Mouse (Mus musculus): ENCODE results near the gene Guk1. TPM values are rescaled to one million over a fixed set of nuclear protein-coding genes. Genes with fewer than 3 reads are reported as not detected.

Guk1 gene
- total RNA-seq (2015; ENCODE audit: low replicate concordance) (13.8 and 20.4 TPM in 2 replicates), total RNA-seq (2017; ENCODE audit: low replicate concordance) (4.5 and 8.2 TPM in 2 replicates)

GRCm38 (mm10) chr11:59192059-59192386 is at the start of gene Guk1:
Gene Guk1, minus strand, starts transcription at chr11:59192212.
- ATAC-seq (replicated peaks; ENCODE audit: low FRiP score, poor library complexity, severe bottlenecking), result 0 out of 2 replicates have a peak, but pooled peaks have one; percentile 2

GRCm38 (mm10) chr11:59239796-59240195 is 47.8 kb upstream of the Guk1 start:
- no peak for ATAC-seq (replicated peaks; ENCODE audit: low FRiP score, poor library complexity, severe bottlenecking)

GRCm38 (mm10) chr11:59239428-59239785 is 47.4 kb upstream of the Guk1 start:
- no peak for ATAC-seq (replicated peaks; ENCODE audit: low FRiP score, poor library complexity, severe bottlenecking)

DNA sequence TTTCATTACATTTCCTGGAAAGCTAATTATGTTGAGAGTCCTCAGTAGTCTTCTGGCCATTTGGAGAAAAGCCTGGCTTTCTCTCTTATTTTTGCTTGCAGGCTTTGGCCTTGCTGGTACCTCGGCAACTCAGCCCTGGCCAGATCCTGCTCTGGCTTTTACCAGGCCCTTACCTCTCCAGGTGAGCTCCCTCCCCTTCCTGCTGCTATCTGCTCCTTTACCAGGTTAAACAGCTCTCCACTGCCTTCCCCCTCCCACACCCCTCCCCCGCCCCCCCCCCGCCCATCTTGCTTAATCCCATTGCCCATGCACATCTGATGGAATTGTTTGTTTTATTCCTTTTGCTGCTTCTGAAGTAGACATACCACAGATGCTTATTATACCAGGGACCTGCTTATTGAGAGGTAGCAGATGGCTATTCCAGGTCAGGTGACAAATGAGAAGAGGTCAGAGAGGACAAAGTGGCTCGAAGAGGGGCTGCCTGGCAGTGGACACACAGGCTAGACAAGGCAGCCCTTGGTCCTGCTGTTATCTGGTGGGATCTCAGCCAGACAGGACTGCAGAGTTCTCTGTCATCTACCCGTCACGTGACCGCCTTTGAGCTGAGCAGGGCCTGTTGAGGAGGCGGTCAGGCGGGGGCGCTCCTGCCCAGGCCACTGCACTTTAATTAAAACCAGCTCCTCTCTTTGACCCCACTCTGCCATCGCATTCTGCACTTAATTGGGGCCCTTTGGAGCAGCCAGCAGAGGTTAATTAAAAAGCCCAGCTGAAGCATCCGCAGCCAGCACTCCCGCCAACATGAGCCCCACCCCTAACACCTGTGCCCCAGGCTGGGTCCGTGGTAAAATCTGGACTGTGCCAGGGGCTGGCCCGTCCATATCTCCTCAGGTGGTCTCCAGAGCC is 46.8 kb upstream of the Guk1 start:
- ATAC-seq (replicated peaks; ENCODE audit: low FRiP score, poor library complexity, severe bottlenecking), result peak; percentile 79

GRCm38 (mm10) chr11:59232797-59233196 is 40.8 kb upstream of the Guk1 start:
- no peak for ATAC-seq (replicated peaks; ENCODE audit: low FRiP score, poor library complexity, severe bottlenecking)

DNA sequence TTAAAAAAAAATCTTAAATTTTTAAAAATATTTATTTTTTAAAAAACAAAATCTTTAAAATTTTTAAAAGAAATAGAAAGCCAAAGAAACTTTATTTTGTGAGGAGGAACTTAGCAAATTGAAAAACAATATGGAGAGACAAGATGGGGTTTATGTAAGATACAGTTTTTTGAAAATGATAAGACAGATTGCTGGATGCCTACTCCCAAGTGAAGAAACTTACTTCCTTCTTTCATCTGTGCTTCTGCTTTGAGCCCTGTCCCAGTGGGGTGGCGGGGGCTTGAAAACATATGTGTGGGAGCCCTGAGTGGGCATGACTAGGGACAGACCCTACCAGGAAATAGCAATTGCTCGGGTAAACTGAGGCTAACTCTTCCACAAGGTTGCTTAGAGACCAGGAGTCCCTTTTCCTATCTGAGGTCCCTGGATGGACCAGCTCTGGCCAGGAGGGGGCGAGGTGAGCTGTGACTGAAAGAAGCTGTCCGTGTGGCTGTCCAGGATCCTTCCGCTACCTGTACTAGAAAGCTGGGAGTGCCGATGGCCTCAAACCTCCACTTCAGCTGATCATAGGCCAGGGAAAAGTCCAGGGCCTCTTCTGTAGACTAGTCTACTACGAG is 38.2 kb upstream of the Guk1 start:
- ATAC-seq (replicated peaks; ENCODE audit: low FRiP score, poor library complexity, severe bottlenecking), result peak; percentile 53

DNA sequence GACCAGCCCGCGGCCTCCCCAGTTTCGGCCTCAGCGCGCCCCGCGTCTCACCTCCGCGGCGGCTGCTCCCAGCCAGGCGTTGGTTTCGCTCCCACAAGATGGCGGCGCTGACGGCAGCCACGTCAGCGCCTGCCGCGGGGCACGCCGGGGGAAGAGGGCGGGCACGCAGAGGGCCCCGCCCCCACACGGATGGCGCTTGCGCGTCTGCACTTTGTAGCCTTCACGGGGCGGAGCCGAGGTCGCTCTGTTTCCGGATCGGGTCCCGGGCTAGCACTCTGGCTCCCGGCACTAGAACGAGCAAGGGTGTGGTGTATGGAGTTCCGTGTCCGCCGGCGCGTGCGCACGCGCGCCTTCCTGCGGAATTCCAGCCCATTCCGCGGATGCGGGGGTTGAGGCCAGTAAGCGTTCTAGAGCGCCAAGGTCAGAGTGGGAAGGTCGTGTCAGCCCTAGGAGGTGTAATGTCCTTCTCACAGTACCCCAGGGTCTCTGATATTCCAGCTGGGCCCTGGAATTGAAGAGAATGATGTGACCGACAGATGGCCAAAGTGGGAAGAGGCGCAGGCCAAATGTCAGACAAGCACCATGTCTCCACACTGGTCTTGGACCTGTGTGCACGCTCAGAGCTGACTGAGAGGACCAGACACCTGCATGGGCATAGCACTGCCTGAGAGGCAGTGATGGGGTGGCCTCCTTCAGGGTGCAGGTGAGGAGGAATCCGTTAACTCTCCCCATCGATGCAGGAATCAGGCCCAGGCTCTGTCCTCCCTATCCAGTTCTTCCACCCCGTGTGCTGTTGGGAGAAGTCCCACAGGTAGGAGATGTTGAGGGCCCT is 36.3 kb upstream of the Guk1 start, which contains the start of gene Arf1:
Gene Arf1, minus strand, starts transcription at position 149 of the 832 bp plus-strand sequence.
- peak; percentile 86 for ATAC-seq (replicated peaks; ENCODE audit: low FRiP score, poor library complexity, severe bottlenecking)

DNA sequence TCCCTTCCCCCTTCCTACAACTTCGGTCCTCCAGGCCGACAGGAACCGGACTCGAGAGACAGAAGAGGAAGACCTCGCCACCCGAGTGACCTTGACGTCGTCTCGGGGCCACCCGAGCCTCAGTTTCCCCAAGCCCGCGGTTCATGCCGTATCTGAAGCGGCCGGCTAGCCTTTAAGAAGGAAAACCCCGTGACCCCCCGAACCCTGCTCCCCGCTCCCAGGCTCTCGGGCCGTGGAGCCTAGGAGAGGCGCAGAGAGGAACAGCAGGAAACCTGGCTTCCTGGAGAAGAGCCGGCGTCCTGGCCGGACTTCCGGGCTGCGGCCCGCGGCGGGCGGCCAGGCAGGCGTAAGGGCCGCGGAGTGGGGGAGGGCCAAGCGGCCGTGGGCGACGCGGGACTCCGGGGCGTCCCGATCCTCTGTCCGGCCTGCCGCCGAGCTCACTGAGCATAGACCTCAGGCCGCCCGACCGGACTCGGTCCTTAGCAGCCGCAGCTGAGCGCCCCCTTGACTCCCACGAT is 35.7 kb upstream of the Guk1 start:
- peak; percentile 11 for ATAC-seq (replicated peaks; ENCODE audit: low FRiP score, poor library complexity, severe bottlenecking)

- 0 out of 2 replicates have a peak, but pooled peaks have one; percentile 6 for ATAC-seq (replicated peaks; ENCODE audit: low FRiP score, poor library complexity, severe bottlenecking)
These were observed 35.0 kb upstream of the Guk1 start for GRCm38 (mm10) chr11:59226787-59227603.

DNA sequence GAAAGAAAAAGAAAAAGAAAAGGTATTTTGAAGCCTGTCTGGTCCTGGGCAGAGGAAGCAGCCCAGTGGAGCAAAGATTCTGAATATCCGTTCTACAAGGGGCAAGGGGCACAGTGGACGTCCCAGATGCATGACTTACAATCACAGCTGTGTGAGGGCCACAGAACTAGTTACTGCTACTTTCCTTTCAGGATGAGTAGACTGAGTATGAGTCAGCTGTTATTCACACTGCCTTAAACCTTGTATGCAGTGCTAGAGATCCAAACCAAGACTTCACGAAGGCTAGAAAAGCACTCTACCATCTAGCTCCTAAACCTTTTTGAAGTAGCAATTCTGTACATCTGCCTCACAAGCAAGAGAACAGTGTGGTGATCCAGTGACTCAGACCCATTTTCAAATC is 34.2 kb upstream of the Guk1 start:
- peak; percentile 36; the same call in 1 of the 2 replicates for ATAC-seq (replicated peaks; ENCODE audit: low FRiP score, poor library complexity, severe bottlenecking)

DNA sequence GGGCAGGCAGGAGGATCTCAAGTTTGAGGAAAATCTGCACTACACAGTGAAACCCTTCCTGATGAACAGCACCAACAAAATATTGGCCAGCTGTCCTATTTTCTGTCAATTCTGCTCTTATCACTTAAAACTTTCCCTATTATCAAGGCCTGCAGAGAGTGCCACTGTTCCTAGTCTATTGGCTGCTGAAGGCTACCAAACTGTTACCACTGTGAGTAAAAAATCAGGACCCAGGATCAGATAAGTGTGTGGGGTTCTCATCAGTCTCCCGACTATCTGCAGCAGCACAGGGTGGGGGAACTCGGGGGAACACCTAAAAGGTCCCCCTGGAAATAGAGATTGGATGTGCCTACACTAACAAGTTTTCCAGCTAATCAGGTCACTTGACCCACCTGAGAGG is 33.2 kb upstream of the Guk1 start:
- no peak for ATAC-seq (replicated peaks; ENCODE audit: low FRiP score, poor library complexity, severe bottlenecking)

GRCm38 (mm10) chr11:59224470-59224869 is 32.5 kb upstream of the Guk1 start:
- ATAC-seq (replicated peaks; ENCODE audit: low FRiP score, poor library complexity, severe bottlenecking), result no peak

- ATAC-seq (replicated peaks; ENCODE audit: low FRiP score, poor library complexity, severe bottlenecking), result no peak
These were observed 32.0 kb upstream of the Guk1 start for GRCm38 (mm10) chr11:59224025-59224424.

GRCm38 (mm10) chr11:59222306-59222705 is 30.3 kb upstream of the Guk1 start:
- ATAC-seq (replicated peaks; ENCODE audit: low FRiP score, poor library complexity, severe bottlenecking), result no peak

DNA sequence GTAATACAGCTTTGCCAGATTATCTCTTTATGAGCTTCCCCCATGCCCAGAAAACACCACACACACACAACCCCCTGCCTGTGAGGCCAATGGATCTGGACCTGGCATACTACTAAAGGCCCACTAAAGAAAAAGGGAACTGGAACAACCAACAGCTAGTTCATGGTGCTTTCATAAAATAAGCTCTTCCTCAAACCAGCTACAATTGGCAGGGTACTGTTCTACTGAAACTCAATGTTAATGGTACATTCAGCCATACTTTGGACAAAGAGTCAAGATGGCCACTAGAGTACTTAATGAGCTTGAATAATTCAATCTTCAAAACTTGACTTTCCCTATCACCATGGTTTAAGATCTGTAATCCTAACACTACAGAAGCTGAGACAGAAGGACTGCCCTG is 29.6 kb upstream of the Guk1 start:
- no peak for ATAC-seq (replicated peaks; ENCODE audit: low FRiP score, poor library complexity, severe bottlenecking)

GRCm38 (mm10) chr11:59219064-59219463 is 27.1 kb upstream of the Guk1 start:
- peak; percentile 68; the same call in 1 of the 2 replicates for ATAC-seq (replicated peaks; ENCODE audit: low FRiP score, poor library complexity, severe bottlenecking)

DNA sequence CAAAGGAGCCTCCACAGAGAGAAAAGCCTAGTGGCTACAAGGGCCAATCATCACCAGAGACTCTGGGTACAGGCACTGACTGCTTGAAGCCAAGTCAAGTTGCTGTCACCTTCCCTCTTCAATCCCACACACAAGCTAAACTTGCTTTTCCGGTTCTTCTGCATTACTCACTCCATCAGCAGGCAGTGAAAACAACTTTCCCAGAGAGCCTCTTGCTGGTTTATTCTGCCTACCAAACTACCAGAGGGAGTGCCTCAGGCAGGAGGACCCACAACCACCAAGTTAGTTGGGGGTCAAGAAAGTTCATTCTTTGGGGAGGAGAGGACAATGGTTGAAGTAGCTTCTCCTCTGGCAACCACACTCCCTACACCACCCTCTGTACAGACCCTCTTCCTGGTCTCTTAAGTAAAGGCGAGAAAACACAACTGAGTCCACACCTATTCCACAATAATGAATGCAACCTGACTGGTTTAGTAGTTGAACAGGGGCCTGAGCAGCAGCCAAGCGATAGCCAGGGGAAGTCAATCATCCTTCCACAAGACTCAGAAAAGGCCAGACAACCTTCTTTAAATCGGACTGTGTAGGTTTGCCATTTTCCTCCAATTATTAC is 26.5 kb upstream of the Guk1 start:
- no peak for ATAC-seq (replicated peaks; ENCODE audit: low FRiP score, poor library complexity, severe bottlenecking)

DNA sequence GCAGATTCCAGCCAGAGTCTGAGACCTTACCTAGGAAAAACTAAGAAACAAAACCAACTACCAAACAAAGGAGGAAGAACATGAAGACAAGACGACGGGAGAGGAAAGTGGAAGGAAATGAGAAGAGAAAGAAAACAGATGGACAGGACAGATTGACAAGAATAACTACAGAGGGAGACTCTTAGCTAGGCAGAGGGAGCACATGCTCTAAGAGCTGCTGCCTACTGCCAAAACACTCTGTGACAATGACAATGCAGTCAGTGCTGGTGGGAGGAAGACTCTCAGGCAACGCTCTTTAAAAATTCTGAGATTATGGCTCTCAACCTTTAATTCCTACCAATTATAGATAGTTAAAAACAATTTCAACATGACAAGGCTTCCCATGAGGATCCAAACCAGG is 24.9 kb upstream of the Guk1 start:
- ATAC-seq (replicated peaks; ENCODE audit: low FRiP score, poor library complexity, severe bottlenecking), result no peak

All from erythroblast, adult 5-6 weeks (primary cell).